ENCODE assay signal across 10 mouse cellular contexts in genomic region chr8:80868801-80869323, GRCm38 (mm10). TPM values are rescaled to one million over a fixed set of nuclear protein-coding genes. Genes with fewer than 3 reads are reported as not detected.
DNase-seq lines count a peak whose midpoint lies in the region; ATAC-seq lines count a peak whose summit lies in the region.
"Had no signal": no experiment of that assay in that cellular context is flagged by ENCODE, and none has a peak within 500 bp of the region (broad histone marks: within the 10 kb centered on the region; RNA-seq: fewer than 3 reads in every experiment).

No protein-coding gene starts in this region.

- WGBS in midbrain, embryonic 13.5 days = 84% methylated on average over 11 of the region's 11 CpGs
- 81% methylated on average over 11 of the region's 11 CpGs for WGBS in midbrain, embryonic 15.5 days
- 62% methylated on average over 11 of the region's 11 CpGs for WGBS in forebrain, embryonic 16.5 days
- 54% methylated on average over 11 of the region's 11 CpGs for WGBS in limb, embryonic 15.5 days
- WGBS in stomach, embryonic 15.5 days = 27% methylated on average over 11 of the region's 11 CpGs

- no peak for ATAC-seq in midbrain, embryonic 13.5 days
- no peak for ATAC-seq in midbrain, embryonic 15.5 days (replicated peaks)
- ATAC-seq in forebrain, embryonic 16.5 days = no peak
- ATAC-seq in limb, embryonic 15.5 days (ENCODE audit: insufficient number of reproducible peaks, low FRiP score, low TSS enrichment, low read depth) = no peak
- ATAC-seq in stomach, embryonic 15.5 days (ENCODE audit: insufficient read depth, low FRiP score, low read depth) = peak; percentile 45; the same call in 1 of the 2 replicates
- ATAC-seq in CD4-positive, CD25-positive, alpha-beta regulatory T cell, adult 4 months = no peak

- H3K4me3 ChIP-seq in midbrain, embryonic 13.5 days (replicated peaks) = no peak overlapping the region
- no peak overlapping the region for H3K4me3 ChIP-seq in midbrain, embryonic 15.5 days
- no peak overlapping the region for H3K4me3 ChIP-seq in forebrain, embryonic 16.5 days (replicated peaks; ENCODE audit: low read length)
- H3K4me3 ChIP-seq in limb, embryonic 15.5 days = no peak overlapping the region
- H3K4me3 ChIP-seq in stomach, embryonic 15.5 days (replicated peaks) = no peak overlapping the region

- peaks cover 38% of the 10 kb centered on the region for H3K4me1 ChIP-seq in midbrain, embryonic 13.5 days (replicated peaks)
- peaks cover 16% of the 10 kb centered on the region; the same call in 1 of the 2 replicates for H3K4me1 ChIP-seq in midbrain, embryonic 15.5 days
- peaks cover 36% of the 10 kb centered on the region for H3K4me1 ChIP-seq in forebrain, embryonic 16.5 days (replicated peaks; ENCODE audit: control insufficient read depth, insufficient read depth, low read length)
- peaks cover 64% of the 10 kb centered on the region for H3K4me1 ChIP-seq in limb, embryonic 15.5 days
- H3K4me1 ChIP-seq in stomach, embryonic 15.5 days = peaks cover 54% of the 10 kb centered on the region

- H3K27me3 ChIP-seq in midbrain, embryonic 13.5 days = no peaks in the 10 kb centered on the region
- no peaks in the 10 kb centered on the region for H3K27me3 ChIP-seq in midbrain, embryonic 15.5 days (replicated peaks)
- H3K27me3 ChIP-seq in forebrain, embryonic 16.5 days (replicated peaks; ENCODE audit: control insufficient read depth, insufficient read depth, low read length) = no peaks in the 10 kb centered on the region
- no peaks in the 10 kb centered on the region for H3K27me3 ChIP-seq in limb, embryonic 15.5 days
- no peaks in the 10 kb centered on the region for H3K27me3 ChIP-seq in stomach, embryonic 15.5 days (replicated peaks)

- no peaks in the 10 kb centered on the region for H3K9me3 ChIP-seq in midbrain, embryonic 13.5 days
- H3K9me3 ChIP-seq in midbrain, embryonic 15.5 days = no peaks in the 10 kb centered on the region
- no peaks in the 10 kb centered on the region for H3K9me3 ChIP-seq in forebrain, embryonic 16.5 days (ENCODE audit: control insufficient read depth, low read length)
- no peaks in the 10 kb centered on the region for H3K9me3 ChIP-seq in limb, embryonic 15.5 days
- no peaks in the 10 kb centered on the region for H3K9me3 ChIP-seq in stomach, embryonic 15.5 days

- no peak for DNase-seq in frontal cortex, postnatal 36 days (ENCODE audit: low spot score in 2 of 2)
- no peak for DNase-seq in layer of hippocampus, postnatal 10 days (ENCODE audit: low spot score in 2 of 2)
- DNase-seq: kidney, adult 8-10 months; right cerebral cortex, postnatal 4 days had no signal

- no peak overlapping the region for H3K4me2 ChIP-seq in midbrain, embryonic 13.5 days (replicated peaks)
- H3K4me2 ChIP-seq in midbrain, embryonic 15.5 days = no peak overlapping the region
- no peak overlapping the region for H3K4me2 ChIP-seq in forebrain, embryonic 16.5 days (ENCODE audit: low read length)
- no peak overlapping the region for H3K4me2 ChIP-seq in limb, embryonic 15.5 days
- H3K4me2 ChIP-seq in stomach, embryonic 15.5 days = peak overlapping the region; percentile 22; the same call in 1 of the 2 replicates

- no peaks in the 10 kb centered on the region for H3K36me3 ChIP-seq in midbrain, embryonic 13.5 days
- H3K36me3 ChIP-seq in midbrain, embryonic 15.5 days (replicated peaks) = no peaks in the 10 kb centered on the region
- H3K36me3 ChIP-seq in forebrain, embryonic 16.5 days (ENCODE audit: control insufficient read depth, insufficient read depth) = no peaks in the 10 kb centered on the region
- H3K36me3 ChIP-seq in limb, embryonic 15.5 days = no peaks in the 10 kb centered on the region
- H3K36me3 ChIP-seq in stomach, embryonic 15.5 days = no peaks in the 10 kb centered on the region

- no peak overlapping the region for H3K9ac ChIP-seq in midbrain, embryonic 13.5 days (replicated peaks)
- no peak overlapping the region for H3K9ac ChIP-seq in midbrain, embryonic 15.5 days
- no peak overlapping the region for H3K9ac ChIP-seq in forebrain, embryonic 16.5 days (replicated peaks; ENCODE audit: low read depth, low read length)
- H3K9ac ChIP-seq in limb, embryonic 15.5 days = no peak overlapping the region
- H3K9ac ChIP-seq in stomach, embryonic 15.5 days = no peak overlapping the region

- peak overlapping the region; percentile 47; the same call in 1 of the 2 replicates for H3K27ac ChIP-seq in midbrain, embryonic 13.5 days
- H3K27ac ChIP-seq in midbrain, embryonic 15.5 days = no peak overlapping the region
- H3K27ac ChIP-seq in forebrain, embryonic 16.5 days (ENCODE audit: low read length) = peak overlapping the region; percentile 53; the same call in 1 of the 2 replicates
- peak overlapping the region; percentile 81; the same call in 1 of the 2 replicates for H3K27ac ChIP-seq in limb, embryonic 15.5 days
- peak overlapping the region; percentile 78 for H3K27ac ChIP-seq in stomach, embryonic 15.5 days

RNA-seq across cellular contexts. Expression of gene Gab1, which starts 11.5 kb away (rescaled TPM):
- polyA plus RNA-seq in midbrain, embryonic 13.5 days (2015; fragmentation: Nextera tagmentation; extraction: Ambion mirVana) = 6.8 and 8.7 TPM in 2 replicates
- polyA plus RNA-seq in midbrain, embryonic 15.5 days (2015; fragmentation: Nextera tagmentation; extraction: Ambion mirVana) = 8.6 and 9.3 TPM in 2 replicates
- 10.6 and 11.8 TPM in 2 replicates for polyA plus RNA-seq in forebrain, embryonic 16.5 days (2015; fragmentation: Nextera tagmentation; extraction: Ambion mirVana)
- 24.9 and 25.6 TPM in 2 replicates for polyA plus RNA-seq in limb, embryonic 15.5 days (2015; fragmentation: Nextera tagmentation; extraction: Ambion mirVana)
- polyA plus RNA-seq in stomach, embryonic 15.5 days (2015; fragmentation: Nextera tagmentation; extraction: Ambion mirVana) = 15.5 and 16.8 TPM in 2 replicates
- total RNA-seq in layer of hippocampus, postnatal 10 days (2021) = 10 to 100 TPM; 17.4 to 18.6 TPM
- not detected for polyA plus RNA-seq in CD4-positive, CD25-positive, alpha-beta regulatory T cell, adult 4 months (2017; shearing (Covaris generic))
